Mouse (Mus musculus) spleen, adult 2 months (tissue): Measurements from ENCODE around the gene Slc15a1. TPM values are rescaled to one million over a fixed set of nuclear protein-coding genes. Genes with fewer than 3 reads are reported as not detected.
A peak's percentile ranks its signal among the peaks of the same experiment; 100 is the strongest.

Source experiments
- DNase-seq, 2 experiments: peaks; one replicate each; pipeline versions ENCODE4 v3.0.0 to v3.0.0-alpha.2; 2012 to 2021; ENCODE audit warnings: low spot score in 2 of 2, low read depth in 1 of 2
- H3K27ac ChIP-seq: fragments of 200-500 bp; 2 replicates; pipeline ENCODE4 v1.5.1; 2012; ENCODE audit warnings: low read length, inconsistent platforms; ENCODE audit not compliant: insufficient read depth
- H3K27me3 ChIP-seq: fragments of 200-500 bp; 2 replicates; pipeline ENCODE4 v1.6.1; 2012; ENCODE audit warnings: mild to moderate bottlenecking, moderate library complexity, low read length, inconsistent platforms; ENCODE audit not compliant: control insufficient read depth, insufficient read depth
- H3K36me3 ChIP-seq: fragments of 200-500 bp; 2 replicates; pipeline ENCODE4 v1.6.1; 2012; ENCODE audit warnings: mild to moderate bottlenecking, low read length, inconsistent platforms; ENCODE audit not compliant: control insufficient read depth, insufficient read depth
- H3K4me1 ChIP-seq: fragments of 200-500 bp; 2 replicates; pipeline ENCODE4 v1.6.1; 2011; ENCODE audit warnings: inconsistent platforms; ENCODE audit not compliant: control insufficient read depth, insufficient read depth, insufficient read length
- H3K4me3 ChIP-seq: fragments of 200-500 bp; 2 replicates; pipeline ENCODE4 v1.5.1; 2011; ENCODE audit warnings: mild to moderate bottlenecking, inconsistent platforms; ENCODE audit not compliant: insufficient read depth, insufficient read length; ENCODE audit errors: extremely low read depth
- CTCF ChIP-seq: fragments of 200-500 bp; IDR thresholded peaks from 2 replicates; pipeline ENCODE4 v1.5.1; 2011; ENCODE audit warnings: mild to moderate bottlenecking, inconsistent platforms; ENCODE audit not compliant: insufficient read depth, insufficient read length, insufficient replicate concordance; ENCODE audit errors: extremely low read depth
- POLR2A ChIP-seq: fragments of 200-500 bp; IDR thresholded peaks from 2 replicates; pipeline ENCODE4 v1.6.1; 2011; ENCODE audit warnings: low read depth, low read length, inconsistent platforms
- WGBS: fragments of 180-500 bp; shearing (Covaris S2); methylation state at CpG from one replicate; pipeline ENCODE4 v1.1.7; 2018; 5-methylcytosine and 5-hydroxymethylcytosine counted together
- polyA plus RNA-seq: library from polyadenylated mRNA; depleted of rRNA; stranded (reverse); fragments of >200 nt; gene quantifications from 2 replicates; pipeline ENCODE4 v1.2.3, GENCODE M21; 2012

The Slc15a1 gene
- polyA plus RNA-seq, 1 experiment, result not detected

GRCm38 (mm10) chr14:121450504-121451423 lies 54.3 kb downstream of the Slc15a1 start:
- DNase-seq, result peak; percentile 80 to 83
- no peaks in the 10 kb centered on the region for H3K36me3 ChIP-seq
- 14% methylated on average over 18 of the region's 18 CpGs for WGBS
- no peak overlapping the region for H3K27ac ChIP-seq
- TF ChIP-seq POLR2A (no peak), CTCF (peak; percentile 49; the same call in 1 of the 2 replicates)
- peaks cover 6% of the 10 kb centered on the region; the same call in 1 of the 2 replicates for H3K4me1 ChIP-seq
- H3K4me3 ChIP-seq, result no peak overlapping the region
- no peaks in the 10 kb centered on the region for H3K27me3 ChIP-seq

- no peaks in the 10 kb centered on the region for H3K36me3 ChIP-seq
- H3K27ac ChIP-seq, result no peak overlapping the region
- 36% methylated on average over 9 of the region's 9 CpGs for WGBS
- H3K27me3 ChIP-seq, result no peaks in the 10 kb centered on the region
- TF ChIP-seq CTCF, result no peak
- TF ChIP-seq POLR2A, result no peak
- H3K4me1 ChIP-seq, result peaks cover 4% of the 10 kb centered on the region; the same call in 1 of the 2 replicates
- no peak overlapping the region for H3K4me3 ChIP-seq
- no peak for DNase-seq
Measured at GRCm38 (mm10) chr14:121446951-121447350, 58.1 kb downstream of the Slc15a1 start.

GRCm38 (mm10) chr14:121445194-121445593 lies 59.9 kb downstream of the Slc15a1 start:
- TF ChIP-seq POLR2A, result no peak
- peak; percentile 74 for TF ChIP-seq CTCF
- Histone ChIP-seq H3K4me1 (no peaks in the 10 kb centered on the region), H3K4me3 (no peak overlapping the region), H3K27ac (no peak overlapping the region), H3K36me3 (no peaks in the 10 kb centered on the region), H3K27me3 (no peaks in the 10 kb centered on the region)
- 19% methylated on average over 8 of the region's 8 CpGs for WGBS
- DNase-seq, result peak in 1 of 2 experiments; percentile 63

DNA sequence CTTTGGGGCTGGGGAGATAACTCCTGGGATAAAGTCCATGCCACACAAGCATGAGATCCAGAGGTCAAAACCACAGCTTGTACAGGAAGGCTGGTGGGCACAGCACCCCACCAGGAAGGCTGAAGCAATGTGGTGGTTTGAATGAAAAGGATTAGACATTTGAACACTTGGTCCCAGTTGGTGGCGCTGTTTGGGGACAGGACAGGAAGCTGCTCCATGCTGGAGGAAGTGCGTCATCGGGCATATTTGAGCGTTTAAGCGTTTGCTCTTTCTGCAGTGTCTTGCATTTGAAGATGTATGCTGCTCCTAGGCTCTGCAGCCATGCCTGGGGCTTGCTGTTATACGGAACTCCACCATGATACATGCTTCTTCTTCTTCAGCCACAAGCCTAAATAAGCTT lies 64.2 kb downstream of the Slc15a1 start:
- no peak overlapping the region for H3K4me3 ChIP-seq
- TF ChIP-seq POLR2A (no peak), CTCF (no peak)
- H3K27ac ChIP-seq, result no peak overlapping the region
- DNase-seq, result no peak
- H3K4me1 ChIP-seq, result no peaks in the 10 kb centered on the region; the same call in none of the 2 replicates
- H3K36me3 ChIP-seq, result no peaks in the 10 kb centered on the region
- H3K27me3 ChIP-seq, result no peaks in the 10 kb centered on the region
- 93% methylated on average over 6 of the region's 6 CpGs for WGBS

DNA sequence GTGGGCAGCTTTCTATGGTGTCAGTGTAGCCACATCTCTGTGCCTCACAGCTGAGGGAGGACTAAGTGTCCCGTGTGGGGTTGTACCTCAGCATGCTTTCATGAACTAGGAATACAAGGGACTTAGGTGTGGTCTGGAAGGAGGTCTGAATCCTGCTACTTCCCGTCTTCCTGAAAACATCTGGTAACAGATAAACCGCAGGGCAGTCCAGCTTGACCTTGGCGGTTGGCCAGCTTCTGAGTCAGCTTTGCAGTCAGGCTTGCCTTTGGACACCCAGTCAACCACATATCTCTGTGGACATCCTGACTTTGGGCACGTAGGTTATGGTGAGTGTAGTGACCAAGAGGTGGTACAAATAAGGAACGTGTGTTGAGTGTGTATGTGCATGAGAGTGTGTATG lies 68.0 kb downstream of the Slc15a1 start:
- no peak for TF ChIP-seq CTCF
- TF ChIP-seq POLR2A, result no peak
- DNase-seq, result no peak
- H3K27ac ChIP-seq, result no peak overlapping the region

GRCm38 (mm10) chr14:121436455-121436854 lies 68.6 kb downstream of the Slc15a1 start:
- no peak for TF ChIP-seq POLR2A
- TF ChIP-seq CTCF, result no peak
- H3K27me3 ChIP-seq, result no peaks in the 10 kb centered on the region
- WGBS, result 87% methylated on average over 3 of the region's 3 CpGs
- H3K27ac ChIP-seq, result no peak overlapping the region
- no peaks in the 10 kb centered on the region for H3K36me3 ChIP-seq
- H3K4me3 ChIP-seq, result no peak overlapping the region
- DNase-seq, result no peak
- no peaks in the 10 kb centered on the region; the same call in none of the 2 replicates for H3K4me1 ChIP-seq

More for the DNA sequence above, 68.0 kb downstream of the Slc15a1 start:
- Histone ChIP-seq H3K27me3 (no peaks in the 10 kb centered on the region), H3K36me3 (no peaks in the 10 kb centered on the region), H3K4me1 (no peaks in the 10 kb centered on the region; the same call in none of the 2 replicates), H3K4me3 (no peak overlapping the region)
- WGBS, result 44% methylated on average over 6 of the region's 6 CpGs

- no peak overlapping the region for H3K4me3 ChIP-seq
- no peaks in the 10 kb centered on the region for H3K36me3 ChIP-seq
- TF ChIP-seq POLR2A (no peak), CTCF (no peak)
- no peaks in the 10 kb centered on the region; the same call in none of the 2 replicates for H3K4me1 ChIP-seq
- no peak overlapping the region for H3K27ac ChIP-seq
- DNase-seq, result no peak
- H3K27me3 ChIP-seq, result no peaks in the 10 kb centered on the region
- 70% methylated on average over 6 of the region's 6 CpGs for WGBS
Measured at GRCm38 (mm10) chr14:121435794-121436193, 69.3 kb downstream of the Slc15a1 start.
